Mouse (Mus musculus) CD4-positive, CD25-positive, alpha-beta regulatory T cell, adult 2 months (primary cell): ENCODE data around the gene Ccdc167.
A peak's percentile ranks its signal among the peaks of the same experiment; 100 is the strongest.

Experiments
- DNase-seq: peaks from one replicate; pipeline ENCODE4 v3.0.0-alpha.2; 2012; ENCODE audit warnings: low read depth, low spot score

Ccdc167 gene

DNA sequence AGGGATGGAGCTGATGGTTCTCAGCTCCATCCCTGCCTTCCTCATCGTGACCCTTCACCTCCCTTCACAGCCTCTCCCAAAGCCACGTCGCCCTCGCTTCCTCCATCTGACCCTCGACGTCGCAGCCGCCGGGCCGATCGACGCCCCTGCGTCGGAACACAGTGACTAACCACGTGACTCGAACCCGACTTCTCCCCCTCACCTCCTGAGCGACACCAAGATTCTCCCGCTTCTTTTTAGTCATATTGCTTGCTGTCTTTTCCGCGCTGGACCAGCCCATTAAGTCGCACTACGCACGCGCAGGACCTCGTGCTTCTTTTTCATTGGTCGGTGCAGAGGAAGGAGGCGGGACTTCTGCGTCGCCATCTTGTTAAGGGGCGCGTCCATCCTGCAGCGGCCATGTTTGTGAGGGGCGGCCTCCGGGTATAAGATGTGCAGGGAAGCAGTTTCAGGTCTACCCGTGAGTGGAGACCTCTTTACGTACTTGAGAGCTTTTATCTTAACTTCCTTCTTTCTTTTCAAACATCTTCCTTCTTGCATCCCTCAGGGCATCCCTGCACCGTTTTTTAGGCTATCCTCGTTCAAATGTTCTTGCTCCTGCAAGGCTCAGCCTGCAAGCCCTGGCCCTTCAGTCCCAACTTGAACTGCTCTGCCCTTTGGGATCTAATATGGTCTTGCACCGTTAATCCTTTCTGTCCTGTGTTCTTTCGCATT lies at the start of gene Ccdc167:
TSS of gene Ccdc167 (minus strand) at position 313 of the 714 bp plus-strand sequence.
- peak; percentile 98 for DNase-seq

- no peak for DNase-seq
Observed at GRCm38 (mm10) chr17:29765380-29765779, 48.5 kb upstream of the Ccdc167 start.

DNA sequence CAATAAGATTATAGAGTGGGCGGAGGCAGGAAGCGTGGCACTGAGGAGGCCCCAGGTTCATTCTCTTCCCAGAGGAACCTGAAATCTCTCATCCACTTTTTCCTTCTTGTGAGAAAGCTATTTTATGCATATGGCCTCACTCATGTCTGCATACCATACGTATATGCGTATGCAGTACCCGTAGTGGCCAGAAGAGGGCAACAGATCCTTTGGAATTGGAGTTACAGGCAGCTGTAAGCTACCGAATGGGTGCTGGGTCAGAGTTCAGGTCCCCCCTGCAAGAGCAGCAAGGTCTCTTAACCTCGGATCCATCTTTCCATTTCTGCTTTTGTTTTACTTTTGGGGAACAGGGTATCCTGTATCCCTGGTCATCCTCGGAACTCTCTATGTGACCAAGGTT lies 45.7 kb upstream of the Ccdc167 start:
- peak; percentile 86 for DNase-seq

GRCm38 (mm10) chr17:29761938-29762337 lies 45.1 kb upstream of the Ccdc167 start:
- no peak for DNase-seq

GRCm38 (mm10) chr17:29760404-29761375 lies 43.8 kb upstream of the Ccdc167 start:
- DNase-seq = no peak

DNA sequence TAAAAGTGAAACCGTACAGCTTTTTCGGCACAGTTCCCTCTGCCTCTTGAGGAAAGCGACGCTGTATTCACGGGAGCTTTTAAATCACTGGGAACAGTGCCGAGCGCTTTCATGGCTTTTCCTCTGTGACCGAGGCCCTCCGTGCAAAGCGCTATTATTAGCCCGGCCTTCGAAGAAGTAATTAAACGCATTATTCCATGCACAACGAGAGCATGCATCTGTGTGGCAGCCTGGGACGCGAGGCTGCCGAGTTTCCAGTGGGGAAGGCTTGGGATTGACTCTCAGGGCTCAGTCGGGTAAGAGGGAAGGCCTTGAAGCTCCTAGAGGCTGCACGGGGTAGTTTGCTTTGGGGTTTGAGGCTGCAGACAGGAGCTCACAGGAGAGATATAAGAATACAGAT lies 43.1 kb upstream of the Ccdc167 start:
- DNase-seq = no peak

DNA sequence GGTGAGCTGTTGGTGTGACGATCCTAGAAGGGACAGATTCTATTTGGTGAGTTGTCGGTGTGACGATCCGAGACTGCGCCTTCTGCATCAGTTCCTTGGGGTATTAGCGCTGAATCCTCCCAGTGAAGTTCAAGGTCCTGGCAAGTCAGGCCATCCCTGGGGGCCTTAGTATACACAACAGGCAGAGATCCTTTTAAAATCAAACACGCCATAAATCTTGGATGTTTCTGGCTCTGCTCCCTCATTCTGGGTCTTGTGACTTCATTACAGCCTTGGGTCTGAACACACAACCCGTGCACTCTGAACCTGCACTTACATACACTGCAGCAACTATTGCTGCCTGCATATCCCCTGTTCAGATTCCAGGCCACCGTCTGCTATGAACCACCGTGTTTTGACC lies 39.5 kb upstream of the Ccdc167 start:
- no peak for DNase-seq

DNA sequence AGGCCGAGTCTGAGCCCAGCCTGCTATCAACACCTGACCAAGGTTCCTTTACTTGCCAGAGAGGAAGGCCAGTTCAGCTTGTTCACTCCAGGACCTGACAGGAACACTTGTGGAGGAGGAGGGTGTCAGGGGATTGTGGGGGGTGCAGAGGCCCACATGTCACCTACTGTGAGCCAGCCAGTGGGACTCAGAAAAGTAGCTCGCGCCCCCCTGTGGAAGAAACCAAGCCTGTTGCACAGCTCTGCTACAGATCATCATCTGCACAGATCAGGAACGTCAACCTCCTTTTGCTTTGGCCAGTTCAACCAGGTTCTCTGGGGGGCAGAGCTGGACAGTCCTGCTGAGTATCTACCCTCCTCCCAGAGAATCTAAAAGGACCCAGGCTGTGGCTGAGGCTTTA lies 37.7 kb upstream of the Ccdc167 start:
- DNase-seq = no peak

DNA sequence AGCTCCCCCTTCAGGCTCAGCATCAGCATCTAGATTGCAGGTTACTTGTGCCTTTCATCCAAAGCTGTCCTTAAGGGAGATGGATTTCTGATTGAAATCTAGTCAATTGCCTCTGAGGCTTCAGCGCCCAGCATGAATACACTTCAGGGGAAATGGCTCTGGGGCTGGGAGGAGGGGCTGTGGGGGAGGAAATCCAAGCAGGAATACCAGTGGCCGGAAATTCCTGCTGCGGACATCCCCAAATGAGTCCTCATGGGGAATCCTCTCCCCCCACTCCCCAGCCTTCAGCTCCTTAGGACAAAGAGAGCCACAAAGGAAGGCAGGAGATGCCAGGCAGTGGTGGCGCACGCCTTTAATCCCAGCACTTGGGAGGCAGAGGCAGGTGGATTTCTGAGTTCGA lies 30.6 kb upstream of the Ccdc167 start:
- DNase-seq = no peak

DNA sequence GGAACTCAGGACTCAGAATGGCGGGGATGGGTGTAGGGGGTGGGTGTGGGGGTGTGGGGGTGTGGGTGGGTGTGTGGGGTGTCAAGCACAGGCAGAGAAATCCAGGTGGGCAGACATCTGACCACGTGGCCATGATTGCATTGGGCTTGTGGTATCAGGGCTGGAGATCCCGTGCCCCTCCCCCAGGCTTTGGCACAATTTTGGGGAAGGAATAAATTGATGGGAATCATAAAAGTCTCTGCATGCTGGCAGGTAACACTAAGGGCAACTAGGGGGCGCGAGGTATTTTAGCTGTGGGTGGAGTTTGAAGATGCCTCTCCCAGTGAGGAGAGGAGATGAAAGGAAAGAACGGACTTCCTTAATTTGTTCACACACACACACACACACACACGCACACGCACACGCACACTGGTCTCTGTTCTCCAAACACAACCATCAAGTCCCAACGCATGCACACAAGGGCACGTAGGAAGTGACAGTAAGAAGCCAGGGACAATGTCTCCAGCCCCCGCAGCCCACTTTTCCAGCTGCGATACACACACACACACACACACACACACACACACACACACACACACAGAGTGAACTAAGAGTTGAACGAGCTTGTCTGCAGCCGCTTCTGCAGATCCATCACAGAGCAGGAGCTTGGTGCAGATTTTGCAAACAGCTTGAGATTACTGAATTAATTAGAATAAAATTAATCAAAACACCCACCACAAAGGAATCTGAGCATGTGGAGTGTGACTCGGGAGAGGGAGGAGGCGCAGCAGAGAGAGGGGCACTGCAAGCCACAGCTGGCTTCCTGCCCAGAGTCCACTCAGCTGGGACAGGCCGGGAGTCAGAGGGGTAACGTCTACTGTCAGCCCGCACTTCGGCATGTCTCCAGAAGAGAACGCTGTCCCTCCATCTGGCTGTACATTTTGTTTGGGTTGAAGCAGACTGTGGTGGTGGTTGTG lies 21.3 kb upstream of the Ccdc167 start:
- no peak for DNase-seq

- no peak for DNase-seq
Observed at GRCm38 (mm10) chr17:29736448-29737014, 19.7 kb upstream of the Ccdc167 start.

- no peak for DNase-seq
Observed at GRCm38 (mm10) chr17:29732522-29732921, 15.7 kb upstream of the Ccdc167 start.

- no peak for DNase-seq
Observed at GRCm38 (mm10) chr17:29731953-29732325, 15.1 kb upstream of the Ccdc167 start.

- no peak for DNase-seq
Observed at GRCm38 (mm10) chr17:29731266-29731952, 14.6 kb upstream of the Ccdc167 start.

- DNase-seq = no peak
Observed at GRCm38 (mm10) chr17:29730510-29731265, 13.8 kb upstream of the Ccdc167 start.

DNA sequence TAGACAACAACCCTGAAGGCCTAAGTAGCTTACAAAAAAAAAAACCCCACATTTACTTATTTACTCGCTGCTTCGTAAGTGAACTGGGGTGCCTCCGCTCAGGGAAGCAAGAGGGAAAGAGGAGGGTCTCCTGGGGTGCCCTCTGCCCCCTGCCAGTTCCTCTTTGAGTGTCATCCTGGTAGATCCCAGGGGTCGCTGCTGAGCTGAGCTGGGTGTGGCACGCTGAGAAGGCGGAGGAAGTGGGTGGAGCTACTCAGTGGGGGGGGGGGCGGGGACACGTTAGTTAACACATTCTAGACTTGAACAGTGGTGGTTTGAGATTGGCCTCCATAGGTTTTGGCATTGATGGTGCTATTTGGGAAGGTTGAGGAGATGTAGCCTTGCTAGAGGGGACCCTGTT lies 11.2 kb upstream of the Ccdc167 start:
- DNase-seq = peak; percentile 54

- DNase-seq = no peak
Observed at GRCm38 (mm10) chr17:29725027-29725620, 8.3 kb upstream of the Ccdc167 start.

- DNase-seq = no peak
Observed at GRCm38 (mm10) chr17:29724610-29725009, 7.8 kb upstream of the Ccdc167 start.

DNA sequence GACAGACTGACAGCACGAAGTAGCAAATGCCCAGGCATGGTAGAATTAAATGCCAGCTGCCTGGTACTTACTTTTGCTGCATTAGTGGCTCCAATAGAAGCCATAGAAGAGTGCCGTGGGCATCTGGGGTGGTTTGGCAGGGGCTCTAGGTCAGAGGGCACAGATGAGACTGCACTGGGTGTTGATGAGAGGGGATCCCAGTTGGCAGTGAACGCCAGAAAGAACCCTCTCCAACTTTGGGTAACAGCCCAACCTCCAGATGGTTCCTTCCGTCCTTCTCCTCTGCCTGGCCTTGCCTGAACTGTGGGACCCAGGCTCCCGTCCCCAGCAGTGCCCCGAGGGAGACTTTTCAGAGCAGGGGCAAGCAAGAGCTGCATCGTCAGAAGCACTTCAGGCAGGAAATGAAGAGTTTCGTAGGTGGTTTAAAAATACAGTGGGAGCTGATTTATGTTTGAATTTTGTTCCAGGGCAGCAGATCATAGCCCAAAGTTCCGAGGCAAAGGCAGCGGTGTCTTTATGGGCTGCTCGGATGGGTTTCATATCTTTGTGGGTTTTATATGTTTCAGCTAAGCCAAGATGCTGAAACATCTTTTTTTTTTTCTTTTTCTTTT lies 4.0 kb upstream of the Ccdc167 start:
- DNase-seq = no peak
